ENCODE assay signal across 10 mouse cellular contexts in genomic region chr16:87754858-87755257, GRCm38 (mm10). TPM values are rescaled to one million over a fixed set of nuclear protein-coding genes. Genes with fewer than 3 reads are reported as not detected.
DNase-seq lines count a peak whose midpoint lies in the region; ATAC-seq and TF ChIP-seq lines count a peak whose summit lies in the region.
"Had no signal": no experiment of that assay in that cellular context is flagged by ENCODE, and none has a peak within 500 bp of the region (broad histone marks: within the 10 kb centered on the region; RNA-seq: fewer than 3 reads in every experiment).

No protein-coding gene starts in this region.

- H3K9me3 ChIP-seq in hindbrain, embryonic 10.5 days: no peaks in the 10 kb centered on the region
- H3K9me3 ChIP-seq in hindbrain, embryonic 16.5 days (ENCODE audit: control insufficient read depth, low read length): no peaks in the 10 kb centered on the region
- no peaks in the 10 kb centered on the region for H3K9me3 ChIP-seq in heart, postnatal 0 days (replicated peaks; ENCODE audit: control insufficient read depth, low read length)
- H3K9me3 ChIP-seq: embryonic facial prominence, embryonic 12.5 days had no signal

- H3K4me2 ChIP-seq in hindbrain, embryonic 16.5 days (ENCODE audit: low read length): no peak overlapping the region
- no peak overlapping the region for H3K4me2 ChIP-seq in heart, postnatal 0 days (ENCODE audit: low read depth, low read length)
- H3K4me2 ChIP-seq: embryonic facial prominence, embryonic 12.5 days had no signal

- H3K27ac ChIP-seq in hindbrain, embryonic 10.5 days: no peak overlapping the region
- H3K27ac ChIP-seq in hindbrain, embryonic 16.5 days (ENCODE audit: low read depth, low read length): no peak overlapping the region
- H3K27ac ChIP-seq in heart, postnatal 0 days (ENCODE audit: low read depth): no peak overlapping the region
- H3K27ac ChIP-seq: embryonic facial prominence, embryonic 12.5 days; macrophage had no signal

- WGBS in hindbrain, embryonic 10.5 days: 71% methylated on average over 9 of the region's 9 CpGs
- WGBS in hindbrain, embryonic 16.5 days: 71% methylated on average over 9 of the region's 9 CpGs
- WGBS in heart, postnatal 0 days: 45% methylated on average over 9 of the region's 9 CpGs

- H3K4me3 ChIP-seq in hindbrain, embryonic 10.5 days: no peak overlapping the region
- H3K4me3 ChIP-seq in hindbrain, embryonic 16.5 days (ENCODE audit: low read length): no peak overlapping the region
- H3K4me3 ChIP-seq in heart, postnatal 0 days (ENCODE audit: low read depth, low read length): no peak overlapping the region
- H3K4me3 ChIP-seq: embryonic facial prominence, embryonic 12.5 days had no signal

- no peaks in the 10 kb centered on the region for H3K27me3 ChIP-seq in hindbrain, embryonic 10.5 days (ENCODE audit: insufficient read depth, poor library complexity, severe bottlenecking)
- H3K27me3 ChIP-seq in hindbrain, embryonic 16.5 days (replicated peaks; ENCODE audit: control insufficient read depth, insufficient read depth, low read length): no peaks in the 10 kb centered on the region
- no peaks in the 10 kb centered on the region for H3K27me3 ChIP-seq in heart, postnatal 0 days (ENCODE audit: control insufficient read depth, insufficient read depth, low read length)
- no peaks in the 10 kb centered on the region for H3K27me3 ChIP-seq in splenic B cell, adult 2 months (ENCODE audit: control insufficient read depth, insufficient read depth, low read length, poor library complexity, severe bottlenecking)
- H3K27me3 ChIP-seq: embryonic facial prominence, embryonic 12.5 days had no signal

- no peak overlapping the region for H3K9ac ChIP-seq in hindbrain, embryonic 16.5 days (ENCODE audit: low read depth, low read length)
- H3K9ac ChIP-seq in heart, postnatal 0 days (replicated peaks; ENCODE audit: low read depth, low read length): no peak overlapping the region
- H3K9ac ChIP-seq: embryonic facial prominence, embryonic 12.5 days had no signal

- no peak for ATAC-seq in hindbrain, embryonic 16.5 days
- peak; percentile 64 for ATAC-seq in heart, postnatal 0 days (ENCODE audit: insufficient read depth, low read depth)

- no peak for TF ChIP-seq EP300 in heart, postnatal 0 days (IDR thresholded peaks at IDR 0.05; ENCODE audit: low read depth)

- DNase-seq in hindbrain, embryonic 10.5 days (ENCODE audit: low spot score): peak; percentile 39
- peak; percentile 50 for DNase-seq in MN1 (ENCODE audit: low spot score)
- peak; percentile 72 to 75 for DNase-seq in cerebellum, adult 18-20 months
- peak; percentile 29 for DNase-seq in heart, postnatal 0 days (ENCODE audit: low spot score)
- DNase-seq in layer of hippocampus, adult 9-11 months: peak; percentile 19
- peak; percentile 57 for DNase-seq in lung, postnatal 25 days (ENCODE audit: low spot score)
- peak; percentile 79 for DNase-seq in splenic B cell, adult 2 months (ENCODE audit: low read depth, low spot score)

- TF ChIP-seq CTCF in heart, postnatal 0 days (IDR thresholded peaks at IDR 0.05; ENCODE audit: low read depth): peak; percentile 71

- H3K4me1 ChIP-seq in hindbrain, embryonic 10.5 days (replicated peaks): no peaks in the 10 kb centered on the region
- H3K4me1 ChIP-seq in hindbrain, embryonic 16.5 days (ENCODE audit: control insufficient read depth, insufficient read depth, low read depth, low read length): no peaks in the 10 kb centered on the region
- H3K4me1 ChIP-seq in heart, postnatal 0 days (ENCODE audit: control insufficient read depth, insufficient read depth): no peaks in the 10 kb centered on the region
- H3K4me1 ChIP-seq: embryonic facial prominence, embryonic 12.5 days had no signal

- H3K36me3 ChIP-seq in hindbrain, embryonic 10.5 days: no peaks in the 10 kb centered on the region
- H3K36me3 ChIP-seq in hindbrain, embryonic 16.5 days (ENCODE audit: control insufficient read depth, insufficient read depth, low read length): no peaks in the 10 kb centered on the region
- H3K36me3 ChIP-seq in heart, postnatal 0 days (replicated peaks; ENCODE audit: control insufficient read depth, insufficient read depth, low read length): no peaks in the 10 kb centered on the region
- no peaks in the 10 kb centered on the region for H3K36me3 ChIP-seq in splenic B cell, adult 2 months (ENCODE audit: control insufficient read depth, insufficient read depth, low read length, poor library complexity, severe bottlenecking)
- H3K36me3 ChIP-seq: embryonic facial prominence, embryonic 12.5 days had no signal

RNA-seq across cellular contexts. Expression of gene Bach1, which starts 56.1 kb away (rescaled TPM):
- 15.4 and 19.3 TPM in 2 replicates for polyA plus RNA-seq in hindbrain, embryonic 10.5 days (2016; fragmentation: Nextera tagmentation; extraction: Ambion mirVana)
- 15.8 and 17.4 TPM in 2 replicates for polyA plus RNA-seq in hindbrain, embryonic 16.5 days (2015; fragmentation: Nextera tagmentation; extraction: Ambion mirVana)
- 19.2 and 27.0 TPM in 2 replicates for total RNA-seq in heart, postnatal 0 days (2014; rRNA removed; ENCODE audit: low replicate concordance)
- polyA plus RNA-seq in heart, postnatal 0 days (2015; fragmentation: Nextera tagmentation; extraction: Ambion mirVana): 5.1 and 5.4 TPM in 2 replicates

Comparison
In these comparisons a context has a peak if more than half of its experiments do, and no peak if none do; other contexts are left out.
1. DNase-seq: peak in every context shown above with its lines; median percentile 79 in splenic B cell, adult 2 months; 74 in cerebellum, adult 18-20 months; 57 in lung, postnatal 25 days; 50 in MN1; 39 in hindbrain, embryonic 10.5 days; 29 in heart, postnatal 0 days; 19 in layer of hippocampus, adult 9-11 months.